Mouse (Mus musculus) C2C12 (cell line): ENCODE results near the gene Glt1d1. TPM values are rescaled to one million over a fixed set of nuclear protein-coding genes. Genes with fewer than 3 reads are reported as not detected.

Experiments
- H3K27me3 ChIP-seq: one replicate; pipeline ENCODE4 v1.6.1; 2011; ENCODE audit not compliant: control insufficient read depth, insufficient read depth, insufficient read length
- H3K36me3 ChIP-seq: one replicate; pipeline ENCODE4 v1.6.1; 2011; ENCODE audit not compliant: control insufficient read depth, insufficient read depth
- H3K4me3 ChIP-seq: one replicate; pipeline ENCODE4 v1.5.1; 2011; ENCODE audit warnings: mild to moderate bottlenecking, control low read depth; ENCODE audit not compliant: poor library complexity, insufficient read depth, severe bottlenecking
- H3K79me2 ChIP-seq: one replicate; pipeline ENCODE4 v1.6.1; 2011; ENCODE audit not compliant: control insufficient read depth, insufficient read depth
- H3K79me3 ChIP-seq: one replicate; pipeline ENCODE4 v1.6.1; 2011; ENCODE audit warnings: low read depth, control low read depth
- H3ac ChIP-seq: one replicate; pipeline ENCODE3; 2011; ENCODE audit warnings: low read depth; ENCODE audit not compliant: control insufficient read depth, insufficient read length
- CEBPB ChIP-seq: IDR thresholded peaks from one replicate; pipeline ENCODE4 v1.6.1; 2011; ENCODE audit warnings: low read depth, mild to moderate bottlenecking, control low read depth, moderate library complexity
- CTCF ChIP-seq: IDR thresholded peaks from one replicate; pipeline ENCODE4 v1.5.1; 2011; ENCODE audit not compliant: control insufficient read depth, insufficient read depth, insufficient read length
- FOSL1 ChIP-seq: IDR thresholded peaks from one replicate; pipeline ENCODE4 v1.8.0; 2011; ENCODE audit warnings: mild to moderate bottlenecking, low read length; ENCODE audit not compliant: poor library complexity, insufficient read depth, severe bottlenecking
- MAX ChIP-seq: IDR thresholded peaks from one replicate; pipeline ENCODE4 v1.6.1; 2011; ENCODE audit warnings: mild to moderate bottlenecking, control low read depth
- MYOD1 ChIP-seq: IDR thresholded peaks from one replicate; pipeline ENCODE4 v1.6.1; 2011; ENCODE audit warnings: low read depth; ENCODE audit not compliant: control insufficient read depth, insufficient read length
- MYOG ChIP-seq: IDR thresholded peaks from one replicate; pipeline ENCODE4 v1.6.1; 2011; ENCODE audit not compliant: control insufficient read depth, insufficient read length; ENCODE audit errors: extremely low read depth
- USF1 ChIP-seq: IDR thresholded peaks from one replicate; pipeline ENCODE4 v1.6.1; 2011; ENCODE audit warnings: low read depth, mild to moderate bottlenecking, control low read depth, moderate library complexity
- polyA plus RNA-seq: library from polyadenylated mRNA; unstranded; fragments of >200 nt; fragmentation: generic; extraction: Trizol; gene quantifications from one replicate; pipeline ENCODE4 v1.2.1, GENCODE M21; 2012; ENCODE audit warnings: missing spikeins

The Glt1d1 gene
- polyA plus RNA-seq, 1 experiment, result not detected

GRCm38 (mm10) chr5:127620371-127620770, 11.7 kb upstream of the Glt1d1 start:
- no peaks in the 10 kb centered on the region for H3K27me3 ChIP-seq
- TF ChIP-seq MYOG, result no peak
- no peak for TF ChIP-seq MYOD1
- no peak for TF ChIP-seq MAX
- no peak for TF ChIP-seq USF1
- TF ChIP-seq CTCF, result no peak
- TF ChIP-seq FOSL1, result no peak
- no peak for TF ChIP-seq CEBPB
- no peaks in the 10 kb centered on the region for H3K36me3 ChIP-seq
- H3K4me3 ChIP-seq, result no peak overlapping the region
- peaks cover 17% of the 10 kb centered on the region for H3K79me2 ChIP-seq
- peaks cover 12% of the 10 kb centered on the region for H3K79me3 ChIP-seq
- no peak overlapping the region for H3ac ChIP-seq

- H3K36me3 ChIP-seq, result no peaks in the 10 kb centered on the region
- H3K79me2 ChIP-seq, result peaks cover 9% of the 10 kb centered on the region
- no peaks in the 10 kb centered on the region for H3K27me3 ChIP-seq
- H3K4me3 ChIP-seq, result no peak overlapping the region
- H3ac ChIP-seq, result no peak overlapping the region
- TF ChIP-seq FOSL1, result no peak
- TF ChIP-seq MYOG, result no peak
- TF ChIP-seq MYOD1, result no peak
- TF ChIP-seq USF1, result no peak
- no peak for TF ChIP-seq CEBPB
- TF ChIP-seq MAX, result no peak
- no peak for TF ChIP-seq CTCF
- H3K79me3 ChIP-seq, result peaks cover 4% of the 10 kb centered on the region
These were observed 11.0 kb upstream of the Glt1d1 start for GRCm38 (mm10) chr5:127621108-127621507.

GRCm38 (mm10) chr5:127624427-127625213, 7.4 kb upstream of the Glt1d1 start:
- Histone ChIP-seq H3ac (no peak overlapping the region), H3K79me2 (no peaks in the 10 kb centered on the region), H3K36me3 (no peaks in the 10 kb centered on the region), H3K4me3 (no peak overlapping the region), H3K79me3 (no peaks in the 10 kb centered on the region), H3K27me3 (no peaks in the 10 kb centered on the region)
- TF ChIP-seq MYOD1, result no peak
- no peak for TF ChIP-seq CTCF
- no peak for TF ChIP-seq MAX
- no peak for TF ChIP-seq FOSL1
- TF ChIP-seq USF1, result no peak
- TF ChIP-seq MYOG, result no peak
- no peak for TF ChIP-seq CEBPB

- Histone ChIP-seq H3K79me2 (no peaks in the 10 kb centered on the region), H3ac (no peak overlapping the region), H3K79me3 (no peaks in the 10 kb centered on the region), H3K4me3 (no peak overlapping the region), H3K27me3 (peaks cover 2% of the 10 kb centered on the region), H3K36me3 (no peaks in the 10 kb centered on the region)
- TF ChIP-seq FOSL1 (no peak), MYOD1 (no peak), MAX (no peak), USF1 (no peak), CEBPB (no peak), MYOG (no peak), CTCF (no peak)
These were observed 4.8 kb upstream of the Glt1d1 start for GRCm38 (mm10) chr5:127627242-127627641.

GRCm38 (mm10) chr5:127631671-127632070, 391 bp upstream of the Glt1d1 start:
- H3K79me3 ChIP-seq, result no peaks in the 10 kb centered on the region
- peaks cover 5% of the 10 kb centered on the region for H3K27me3 ChIP-seq
- H3K79me2 ChIP-seq, result no peaks in the 10 kb centered on the region
- H3K4me3 ChIP-seq, result no peak overlapping the region
- TF ChIP-seq MAX (no peak), USF1 (no peak), FOSL1 (no peak), CTCF (no peak), MYOD1 (no peak), CEBPB (no peak), MYOG (no peak)
- H3K36me3 ChIP-seq, result no peaks in the 10 kb centered on the region
- no peak overlapping the region for H3ac ChIP-seq
